Mouse (Mus musculus): ENCODE data around the gene Miga2.
"Not testable (repeated sequence)": the region's sequence is repeated elsewhere in the genome, so short reads cannot be mapped to it uniquely, and the experiment has no call there.

Miga2 gene

DNA sequence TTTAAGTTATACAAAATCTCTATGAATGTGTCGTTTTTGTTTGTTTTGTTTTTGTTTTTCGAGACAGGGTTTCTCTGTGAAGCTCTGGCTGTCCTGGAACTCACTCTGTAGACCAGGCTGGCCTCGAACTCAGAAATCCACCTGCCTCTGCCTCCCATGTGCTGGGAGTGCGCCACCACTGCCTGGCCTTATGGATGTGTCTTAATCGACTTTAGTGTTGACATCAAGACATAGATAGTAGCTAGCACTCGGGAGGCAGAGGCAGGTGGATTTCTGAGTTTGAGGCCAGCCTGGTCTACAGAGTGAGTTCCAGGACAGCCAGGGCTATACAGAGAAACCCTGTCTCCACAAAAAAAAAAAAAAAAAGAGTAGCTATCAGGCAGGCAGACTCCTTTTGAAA, 53.1 kb downstream of the Miga2 start:
- DNase-seq (ENCODE audit: extremely low spot score, low spot score): not testable (repeated sequence)

DNA sequence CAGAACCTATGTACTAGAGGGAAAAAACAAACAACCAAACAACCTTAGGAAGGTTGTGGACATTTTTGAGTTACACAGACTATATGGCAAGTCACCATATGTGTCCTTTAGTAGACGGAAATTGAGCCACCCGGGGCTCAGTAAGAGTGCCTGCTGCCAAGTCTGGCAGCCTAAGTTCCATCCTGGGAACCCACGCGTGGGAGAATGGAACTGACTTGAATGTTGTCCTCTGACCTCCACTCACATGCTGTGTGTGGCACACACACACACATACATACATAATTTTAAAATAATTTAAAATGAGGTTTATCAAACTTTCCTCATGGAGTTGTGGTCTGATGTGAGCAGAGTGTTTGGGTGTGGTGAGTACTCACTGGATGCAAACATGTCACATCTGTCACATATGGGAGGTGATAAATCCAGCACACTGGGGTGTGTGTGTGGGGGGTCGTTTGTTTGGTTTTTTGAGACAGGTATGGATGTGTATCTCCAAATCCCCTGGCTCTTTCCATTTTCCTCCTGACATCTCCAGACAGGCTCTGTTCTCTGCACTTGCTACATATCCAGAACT, 53.6 kb downstream of the Miga2 start:
- DNase-seq (ENCODE audit: extremely low spot score, low spot score): no peak

DNA sequence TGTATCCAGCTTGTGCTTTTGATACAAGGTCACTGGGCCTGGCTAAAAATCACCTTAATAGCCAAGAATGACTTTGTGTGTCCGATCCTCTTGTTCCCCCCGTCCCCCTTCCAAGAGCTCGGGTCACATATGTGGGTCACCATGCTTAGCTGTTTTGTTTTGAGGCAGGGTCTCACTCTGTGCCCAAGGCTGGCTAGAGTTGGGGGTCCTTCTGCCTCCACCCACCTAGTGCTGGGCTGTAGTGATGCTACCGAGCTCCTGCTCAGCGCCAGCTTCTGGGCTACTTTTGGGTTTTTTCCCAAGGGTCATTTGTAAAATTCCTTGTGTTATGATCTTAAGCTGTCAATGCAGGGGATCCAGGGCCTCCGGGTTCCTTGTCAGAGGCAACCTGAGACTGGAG, 54.2 kb downstream of the Miga2 start:
- no peak for DNase-seq (ENCODE audit: extremely low spot score, low spot score)

DNA sequence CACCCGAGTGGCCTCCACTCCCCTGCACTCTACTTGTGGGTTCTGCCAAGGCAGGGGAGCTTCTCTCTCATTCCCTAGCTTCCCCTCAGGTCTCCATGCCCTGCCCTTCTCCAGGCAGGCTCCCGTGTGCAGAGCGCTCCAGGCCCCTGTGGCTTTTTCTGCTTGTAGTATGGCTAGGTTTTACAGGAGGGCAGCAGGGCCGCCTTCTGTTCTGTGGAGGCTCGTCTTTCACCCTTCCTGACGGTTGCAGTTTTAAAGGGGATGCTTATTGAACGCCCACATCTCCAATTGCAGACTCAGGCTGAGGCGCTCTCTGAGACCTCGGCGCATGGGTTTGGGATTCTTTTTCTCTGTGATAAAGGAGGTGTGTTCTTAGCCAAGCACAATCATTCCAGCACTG, 55.1 kb downstream of the Miga2 start:
- no peak for DNase-seq (ENCODE audit: extremely low spot score, low spot score)

DNA sequence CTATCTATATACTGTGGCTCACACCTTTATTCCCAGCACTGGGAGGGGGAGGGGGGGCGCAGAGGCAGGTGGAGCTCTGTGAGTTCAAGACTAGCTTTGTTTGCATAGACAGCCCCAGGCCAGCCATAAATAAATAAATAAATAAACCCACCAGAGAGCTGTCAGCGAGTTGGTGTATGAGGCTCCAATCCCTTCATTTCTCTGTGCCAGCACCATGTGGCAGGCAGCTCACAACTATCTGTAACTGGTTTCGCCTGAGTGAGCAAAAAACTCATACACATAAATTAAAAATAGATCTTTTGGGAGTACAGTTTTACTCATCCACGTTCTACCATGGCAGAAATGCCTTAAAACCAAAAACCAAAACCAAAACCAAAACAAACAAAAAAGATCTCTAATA, 57.4 kb downstream of the Miga2 start:
- DNase-seq (ENCODE audit: extremely low spot score, low spot score): no peak

DNA sequence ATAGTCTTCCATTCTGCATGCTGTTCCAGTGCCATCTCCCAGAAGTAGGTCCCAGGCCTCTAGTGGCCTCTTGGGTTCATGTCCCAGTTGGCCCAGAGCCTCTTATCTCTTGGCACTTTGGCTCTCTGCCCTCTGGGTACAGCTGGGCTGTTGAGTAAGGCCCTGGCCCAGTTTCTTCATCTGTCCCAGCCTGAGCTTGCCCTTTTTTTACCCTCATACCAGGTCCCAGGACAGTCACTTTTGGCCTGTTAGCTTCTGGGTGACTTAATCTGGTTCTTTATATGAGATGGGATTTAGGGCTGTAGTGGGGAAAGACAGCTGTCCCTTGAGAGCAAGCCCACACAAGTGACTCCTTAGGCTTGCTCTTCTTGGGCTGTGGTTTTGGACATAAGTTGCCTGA, 65.1 kb downstream of the Miga2 start:
- DNase-seq (ENCODE audit: extremely low spot score, low spot score): no peak

Measured in neural tube, embryonic 10.5 days (tissue).